Mouse (Mus musculus) testis, postnatal 10 days (tissue): ENCODE measurements around the gene Nudt2.
A peak's percentile ranks its signal among the peaks of the same experiment; 100 is the strongest.

Source experiments
- DNase-seq: peaks from one replicate; pipeline ENCODE4 v3.0.0; 2021; ENCODE audit warnings: low spot score

Gene Nudt2

DNA sequence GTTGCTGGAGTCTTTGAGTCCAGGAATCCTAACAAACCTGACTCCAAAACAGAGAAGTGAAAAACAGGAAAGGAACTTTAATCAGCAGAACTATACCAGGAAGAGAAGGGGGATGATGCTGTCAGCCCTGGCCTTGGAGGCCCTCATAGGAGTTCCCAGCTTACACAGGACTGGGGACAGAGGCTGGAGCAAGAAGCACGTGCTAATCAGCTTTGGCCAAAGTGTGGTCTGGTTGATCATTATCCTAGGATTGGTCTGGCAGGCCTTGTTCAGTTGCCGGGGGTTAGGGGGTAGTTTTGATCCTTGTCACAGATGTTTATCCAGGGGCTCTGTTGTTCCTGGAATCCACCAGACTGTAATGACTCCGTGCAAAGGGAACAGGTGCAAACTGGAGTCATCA is 29.4 kb downstream of the Nudt2 start:
- DNase-seq = no peak

DNA sequence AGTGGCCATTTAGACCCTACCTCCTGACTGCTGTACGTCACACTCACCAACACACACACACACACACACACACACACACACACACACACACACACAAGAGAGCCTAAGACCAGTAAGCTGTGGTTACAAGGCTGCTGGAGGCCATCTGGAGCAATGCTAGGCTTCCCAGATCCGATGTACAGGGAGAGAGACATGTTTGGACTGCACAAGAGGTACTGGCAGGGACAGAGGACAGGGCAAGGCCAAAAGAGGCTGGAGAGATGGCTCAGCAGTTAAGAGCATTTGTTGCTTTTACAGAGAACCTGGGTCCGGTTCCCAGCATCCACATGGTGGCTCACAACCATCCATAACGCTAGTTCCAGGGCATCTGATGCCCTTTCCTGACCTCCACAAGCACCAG is 30.1 kb downstream of the Nudt2 start:
- DNase-seq = no peak

DNA sequence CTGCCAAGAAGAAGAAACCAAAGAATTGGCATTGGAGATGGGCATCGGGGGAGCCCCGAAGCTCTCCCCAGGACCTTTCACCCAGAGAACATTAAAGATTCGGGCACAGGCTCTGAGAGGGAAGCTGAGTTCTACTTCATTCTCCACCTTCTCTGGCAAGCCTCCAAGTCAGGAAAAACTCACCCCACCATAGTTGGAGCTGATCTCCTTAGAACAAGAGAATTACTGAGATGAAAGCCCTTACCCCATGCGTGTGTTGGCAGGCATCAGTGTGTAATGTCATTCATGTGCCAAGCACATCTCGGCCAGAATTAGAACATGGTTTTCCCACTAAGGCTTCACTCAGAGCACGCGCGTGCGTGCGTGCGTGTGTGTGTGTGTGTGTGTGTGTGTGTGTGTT is 30.9 kb downstream of the Nudt2 start:
- DNase-seq = no peak

DNA sequence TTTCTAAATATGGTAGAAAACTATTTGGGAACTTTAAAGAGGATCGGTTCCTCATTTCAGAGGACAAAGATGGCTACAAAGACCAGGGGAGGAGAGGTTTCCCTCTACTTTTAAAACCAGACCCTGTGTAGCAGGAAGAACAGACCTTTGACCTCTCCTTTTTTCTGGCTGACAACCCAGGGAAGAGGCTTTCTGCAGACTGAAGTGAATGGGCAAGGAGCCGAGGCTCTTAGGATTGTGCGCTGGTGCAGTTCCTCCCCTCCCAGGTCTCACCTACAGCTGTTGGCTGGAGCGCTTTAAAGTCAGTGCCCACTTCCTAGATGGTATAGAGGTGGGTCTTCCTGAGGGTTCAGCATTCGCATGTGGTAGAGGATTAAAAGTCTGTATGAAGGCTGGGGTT is 32.1 kb downstream of the Nudt2 start:
- no peak for DNase-seq

DNA sequence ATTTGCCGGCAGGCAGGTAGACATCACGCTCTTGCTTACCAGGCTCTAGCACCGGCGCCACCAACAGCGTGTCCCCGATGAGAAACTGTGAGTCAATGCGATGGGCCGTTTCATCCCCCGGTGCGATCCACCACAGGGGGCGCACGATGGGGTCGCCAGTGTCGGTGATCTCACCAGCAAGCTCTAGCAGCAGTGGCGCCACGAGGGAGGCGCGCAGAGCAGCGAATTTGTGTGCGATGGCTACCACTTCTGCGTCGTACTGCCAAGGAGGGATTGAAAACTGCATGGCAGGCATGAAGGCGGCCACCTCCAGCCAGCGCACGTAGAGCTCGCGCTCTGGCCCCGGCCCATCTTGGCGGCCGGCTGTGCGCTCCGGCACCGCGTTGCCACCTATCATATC is 32.6 kb downstream of the Nudt2 start:
- DNase-seq = peak; percentile 63

DNA sequence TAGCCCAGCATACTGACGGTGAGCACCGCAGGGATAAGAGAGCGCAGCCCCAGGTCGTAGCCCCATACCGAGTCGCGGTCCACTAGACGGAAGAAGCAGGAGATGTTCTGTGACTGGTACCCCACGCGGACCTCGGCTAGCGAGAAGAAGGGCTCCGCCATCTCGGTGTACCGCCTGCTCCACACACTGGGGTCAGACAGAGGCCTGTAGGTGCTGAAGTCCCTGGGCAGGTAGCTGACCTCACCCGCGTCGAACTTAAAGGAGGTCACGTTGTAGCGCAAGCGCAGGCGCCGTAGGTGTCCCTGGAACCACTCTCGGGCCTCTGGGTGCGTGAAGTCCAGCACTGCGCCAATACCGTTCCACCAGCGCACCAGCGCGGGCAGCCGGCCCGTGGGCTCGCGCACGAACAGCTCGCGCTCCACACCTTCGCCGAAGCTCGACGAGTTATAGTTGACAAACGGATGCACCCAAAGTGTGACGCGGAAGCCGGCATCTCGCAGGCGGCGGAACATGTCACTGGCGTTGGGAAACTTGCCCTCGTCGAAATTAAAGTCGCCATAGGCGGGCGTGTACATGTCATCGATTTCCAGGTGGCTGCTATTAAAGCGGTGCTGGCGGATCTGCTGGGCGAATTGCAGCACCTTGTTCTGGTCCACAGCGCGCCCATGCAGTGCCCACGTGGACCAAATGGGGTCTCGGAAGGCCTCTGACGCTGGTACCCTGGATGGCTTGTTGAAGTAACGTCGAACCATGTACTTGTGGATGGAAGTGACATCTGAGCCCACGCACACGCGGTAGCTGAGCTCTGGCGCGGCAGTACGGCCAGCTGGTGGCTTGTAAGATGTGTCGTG is 33.3 kb downstream of the Nudt2 start:
- no peak for DNase-seq

DNA sequence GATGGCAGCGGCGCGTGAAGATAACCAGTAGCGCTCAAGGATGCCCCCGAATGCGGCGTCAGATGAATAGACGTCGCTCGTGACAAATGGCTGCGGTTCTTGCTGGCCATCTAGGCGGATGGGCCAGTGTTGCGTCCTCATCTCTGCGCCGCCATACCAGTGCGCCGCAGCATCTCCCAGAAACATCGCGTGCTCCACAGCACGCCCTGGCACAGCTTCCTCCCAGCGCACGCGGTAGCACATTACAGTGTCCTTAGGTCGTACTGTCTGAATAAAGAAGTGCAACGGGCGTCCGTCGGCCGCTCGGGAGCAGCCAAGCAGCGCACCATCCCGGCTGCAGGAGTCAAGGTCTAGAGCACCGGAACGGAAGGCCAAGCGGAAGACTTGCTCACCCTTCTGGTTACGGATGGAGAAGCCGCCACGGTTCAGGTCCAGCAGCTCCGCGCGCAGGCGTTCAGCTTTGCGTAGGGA is 34.0 kb downstream of the Nudt2 start:
- no peak for DNase-seq

DNA sequence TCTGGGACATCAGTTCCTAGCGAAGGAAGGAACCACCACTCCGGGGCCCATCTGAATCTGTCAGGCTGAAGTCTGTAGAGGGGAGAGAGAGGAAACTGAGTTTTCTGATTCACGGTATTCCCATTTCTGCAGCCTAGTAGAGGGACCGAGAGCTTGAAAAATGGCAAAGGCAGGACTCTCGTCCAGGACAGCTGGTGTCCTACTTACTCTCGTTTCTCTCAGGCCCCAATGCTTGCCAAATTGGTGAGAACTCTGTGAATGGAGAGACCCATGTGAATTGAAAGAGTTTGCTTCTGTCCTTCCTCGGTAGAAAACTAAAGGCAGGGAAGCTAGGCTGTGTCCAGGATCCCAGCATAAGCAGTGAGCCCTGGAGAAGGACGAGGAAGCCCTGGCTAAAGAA is 34.7 kb downstream of the Nudt2 start:
- no peak for DNase-seq

DNA sequence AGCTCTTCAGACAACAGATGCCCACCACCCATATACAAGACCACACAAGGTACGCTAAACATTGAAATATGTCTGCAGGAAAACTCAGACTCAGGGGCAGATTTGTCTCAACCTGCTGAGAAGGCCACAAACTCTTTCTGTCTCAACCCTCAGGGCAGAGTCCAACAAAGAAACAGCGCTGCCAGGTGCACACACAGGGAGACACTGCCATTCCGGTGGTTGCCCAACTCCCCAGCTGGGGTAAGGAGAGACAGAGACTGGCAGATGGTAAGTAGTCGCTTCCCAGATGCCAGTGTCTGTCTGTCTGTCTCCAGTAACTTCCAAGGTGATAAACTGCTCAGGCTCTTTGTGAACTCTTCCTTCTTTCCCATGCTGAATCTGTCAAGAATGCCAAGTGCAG is 35.8 kb downstream of the Nudt2 start:
- no peak for DNase-seq

DNA sequence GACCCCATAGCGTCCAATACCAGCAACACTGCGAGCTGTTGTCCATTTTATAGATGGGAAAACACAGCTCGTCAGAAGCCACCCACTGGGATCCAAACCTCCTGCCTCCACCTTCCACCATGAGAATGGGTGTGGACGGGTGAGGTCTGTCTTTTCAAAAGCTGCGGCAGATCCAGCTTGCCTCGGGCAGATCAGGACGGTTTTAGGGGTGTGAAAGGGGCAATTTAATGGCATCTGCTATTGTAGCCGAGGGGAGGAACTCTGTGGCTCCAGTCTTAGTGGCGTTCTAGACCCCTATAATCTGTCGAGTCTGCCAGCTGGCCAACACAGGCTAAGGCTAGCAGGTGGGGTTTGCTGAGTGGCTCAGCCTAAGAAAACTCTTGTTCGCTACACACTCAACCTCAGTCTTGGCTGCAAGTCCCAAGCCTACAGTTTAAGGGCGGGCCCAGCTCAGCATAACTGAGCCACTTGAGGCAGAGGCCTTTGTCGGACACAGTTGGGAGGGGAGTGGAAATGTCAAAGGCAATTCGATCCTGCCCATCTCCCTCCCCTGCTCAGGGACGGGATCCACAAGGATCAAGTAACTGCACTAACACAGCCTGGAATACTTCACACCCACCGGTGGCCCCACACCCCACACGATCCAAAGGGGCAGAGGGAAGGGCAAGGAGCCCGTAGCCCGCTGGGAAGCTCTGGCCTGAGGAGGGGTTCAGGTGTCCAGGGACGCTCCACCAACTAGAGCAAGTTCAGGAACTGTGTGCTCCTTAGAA is 37.4 kb downstream of the Nudt2 start:
- DNase-seq = no peak

DNA sequence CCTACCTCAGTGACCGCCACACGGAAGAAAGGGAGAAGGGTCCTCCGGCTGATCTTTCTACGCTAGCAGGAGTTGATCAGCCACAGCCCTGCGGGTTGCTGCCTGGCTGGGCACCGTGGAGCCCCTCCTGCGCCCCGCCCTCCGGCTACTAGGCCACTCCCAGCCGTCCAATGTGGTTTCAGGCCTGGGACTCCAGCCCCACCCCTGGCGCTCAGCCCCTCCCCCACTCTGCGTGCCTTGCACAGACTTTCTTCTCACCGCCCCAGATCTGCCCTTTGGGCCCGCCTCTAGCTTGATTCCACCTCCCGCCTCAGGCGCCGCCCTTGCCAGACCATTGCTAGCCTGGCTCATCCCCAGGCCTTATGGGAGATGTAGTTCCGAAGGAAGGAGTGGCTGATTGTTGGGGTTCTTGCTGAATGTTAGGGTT is 38.0 kb downstream of the Nudt2 start, which contains the start of gene AI464131:
Gene AI464131 (minus strand): TSS at position 91 of the 427 bp plus-strand sequence.
- peak; percentile 98 for DNase-seq

DNA sequence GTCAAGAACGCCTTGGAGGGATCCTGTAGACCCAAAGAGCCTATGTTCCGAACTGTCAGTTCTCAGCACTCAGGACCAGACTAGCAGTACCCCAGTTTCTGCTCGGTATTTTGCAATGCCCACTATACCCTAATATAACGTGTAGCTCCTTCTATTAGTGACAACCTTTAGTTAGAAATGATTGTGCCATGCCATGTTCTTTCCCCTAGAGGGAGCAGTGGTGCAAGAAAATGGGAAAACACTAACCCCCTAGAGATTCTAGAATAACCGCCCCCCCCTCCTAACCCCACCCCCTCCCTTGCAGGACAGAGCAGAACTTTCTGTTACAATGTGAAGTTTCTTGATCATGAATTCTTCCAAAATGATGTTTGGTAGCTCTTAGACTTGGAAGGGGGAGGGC is 39.4 kb downstream of the Nudt2 start:
- DNase-seq = no peak

DNA sequence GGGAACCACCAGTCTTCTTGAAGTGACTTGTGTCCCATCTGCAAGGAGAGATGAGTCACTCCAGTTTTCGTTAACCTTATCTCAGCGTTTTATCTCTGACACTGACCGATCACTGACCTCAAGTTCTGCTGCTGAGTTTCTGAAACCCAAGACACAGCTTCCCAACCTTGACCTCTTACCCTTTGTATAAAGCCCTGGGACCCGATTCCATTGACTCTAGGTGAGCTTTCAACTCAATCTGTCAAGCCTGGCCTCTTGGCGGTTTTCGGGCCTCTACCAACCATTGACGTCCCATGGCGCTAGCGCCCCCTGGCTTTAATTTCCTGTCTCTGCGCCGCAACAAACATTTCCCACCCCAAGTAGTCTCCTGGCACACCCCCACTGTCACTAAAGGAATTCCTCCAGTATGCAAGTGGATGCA is 40.2 kb downstream of the Nudt2 start:
- peak; percentile 57 for DNase-seq

DNA sequence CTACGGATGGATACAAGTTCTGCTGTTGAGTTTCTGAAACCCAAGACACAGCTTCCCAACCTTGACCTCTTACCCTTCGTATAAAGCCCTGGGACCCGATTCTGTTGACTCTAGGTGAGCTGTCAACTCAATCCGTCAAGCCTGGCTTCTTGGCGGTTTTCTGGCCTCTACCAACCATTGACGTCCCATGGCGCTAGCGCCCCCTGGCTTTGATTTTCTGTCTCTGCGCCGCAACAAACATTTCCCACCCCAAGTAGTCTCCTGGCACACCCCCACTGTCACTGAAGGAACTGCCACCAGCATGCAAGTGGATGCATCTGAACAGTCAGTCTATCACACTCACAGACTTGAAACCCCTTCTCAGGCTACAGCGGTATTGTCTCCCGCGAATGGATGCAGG is 41.2 kb downstream of the Nudt2 start:
- peak; percentile 75 for DNase-seq

DNA sequence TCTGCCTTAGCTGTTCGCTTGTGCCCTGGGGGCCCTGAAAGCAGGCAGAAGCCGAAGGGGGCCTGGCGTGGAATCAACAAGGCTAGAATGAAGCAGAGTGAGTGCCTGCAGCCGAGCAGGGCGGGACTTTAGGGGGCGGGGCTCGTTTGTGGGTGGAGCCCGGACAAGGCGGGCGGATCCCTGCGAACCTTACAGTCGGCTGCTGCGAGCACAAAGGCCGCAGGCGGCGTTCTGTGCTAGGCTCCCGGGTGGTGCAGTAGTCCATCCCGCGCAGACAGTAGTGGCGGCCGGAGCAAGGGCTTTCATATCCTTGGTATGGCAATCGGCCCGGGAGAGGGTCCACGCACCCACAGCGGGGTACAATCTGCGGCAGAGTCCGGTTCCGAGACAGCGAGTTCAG is 42.0 kb downstream of the Nudt2 start:
- peak; percentile 91 for DNase-seq

DNA sequence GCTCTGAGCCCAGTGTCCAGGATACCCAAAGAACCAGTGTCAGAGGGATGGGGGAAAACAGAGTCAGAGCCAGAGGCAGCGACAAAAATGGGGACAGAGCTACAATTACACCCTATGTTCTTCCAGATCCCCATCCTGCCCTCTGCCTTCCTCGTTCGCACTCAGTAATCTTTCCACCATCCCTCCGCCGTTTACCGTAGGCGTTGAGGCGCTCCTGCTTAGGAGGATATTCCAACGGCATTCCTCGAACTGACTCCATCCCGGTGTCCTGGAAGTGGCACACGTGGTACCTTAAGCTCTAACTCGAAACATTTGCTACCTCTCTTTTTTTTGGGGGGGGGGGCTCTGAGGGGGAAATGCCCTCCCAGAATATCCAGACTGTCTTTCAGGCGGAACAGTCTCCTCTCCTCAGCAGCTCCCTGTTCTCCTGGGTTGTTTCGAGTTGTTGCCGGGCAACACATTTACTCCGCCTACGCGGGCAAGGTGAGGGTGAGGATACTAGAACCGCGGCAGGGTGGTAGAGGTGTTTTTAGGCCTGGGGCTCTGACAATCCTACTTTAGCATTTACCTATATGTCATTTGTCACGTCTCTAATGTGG is 42.5 kb downstream of the Nudt2 start:
- DNase-seq = no peak

DNA sequence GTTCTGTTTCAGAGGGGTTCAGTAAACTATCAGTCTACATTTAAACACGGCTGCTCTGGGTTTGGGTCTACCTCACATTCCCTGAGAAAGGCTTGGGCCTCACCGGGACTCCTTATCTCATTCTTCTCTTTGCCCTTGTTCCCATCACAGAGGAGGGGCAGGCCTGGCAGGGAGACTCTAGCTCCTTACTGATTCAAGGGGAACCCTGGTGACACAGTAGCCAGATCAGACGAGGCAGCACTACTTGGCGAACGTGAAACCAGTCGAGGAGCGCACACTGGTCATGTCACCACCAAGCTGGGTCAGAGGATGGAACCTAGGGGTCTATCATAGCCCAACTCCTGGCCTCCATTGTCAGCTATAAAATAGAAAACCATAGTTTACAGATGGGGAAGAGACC is 43.0 kb downstream of the Nudt2 start:
- DNase-seq = no peak

DNA sequence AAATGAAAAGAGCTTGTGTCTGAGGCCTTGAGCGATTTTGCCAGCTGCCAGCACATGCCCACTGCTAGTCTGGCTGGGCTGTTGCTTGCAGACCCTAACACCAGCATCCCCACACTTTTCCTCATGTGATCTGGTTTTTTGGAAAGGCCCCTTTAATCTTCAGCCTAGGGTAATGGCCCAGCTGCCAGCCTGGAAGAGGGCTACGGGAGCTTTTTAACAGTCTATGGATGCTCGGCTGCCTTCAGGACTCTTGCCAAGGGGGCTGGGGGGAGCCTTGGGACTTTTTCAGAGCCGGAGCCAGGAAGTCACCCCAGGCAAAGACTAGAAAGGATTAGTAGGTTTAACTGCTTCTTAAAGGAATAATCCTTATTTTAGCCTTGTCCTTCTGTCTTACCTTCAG is 48.4 kb downstream of the Nudt2 start:
- DNase-seq = no peak

DNA sequence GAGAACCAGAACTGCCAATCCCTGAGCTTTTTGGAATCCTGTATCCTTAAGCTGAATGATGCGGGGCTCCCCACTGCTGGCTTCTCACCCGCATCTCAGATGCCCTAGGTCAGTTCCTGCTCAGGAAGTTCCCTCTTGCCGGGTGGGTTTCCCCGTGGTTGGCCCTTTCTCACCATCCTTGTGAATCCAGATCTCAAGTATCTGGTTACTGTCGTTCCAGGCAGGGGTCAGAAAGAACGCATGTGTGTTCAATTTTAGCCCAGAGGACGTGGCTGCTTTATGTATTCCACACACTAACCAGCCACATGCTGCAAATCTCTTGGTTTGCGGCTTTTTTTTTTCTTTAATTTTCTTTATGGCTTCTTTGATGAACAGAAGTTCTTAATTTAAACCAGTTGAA is 48.8 kb downstream of the Nudt2 start:
- no peak for DNase-seq

DNA sequence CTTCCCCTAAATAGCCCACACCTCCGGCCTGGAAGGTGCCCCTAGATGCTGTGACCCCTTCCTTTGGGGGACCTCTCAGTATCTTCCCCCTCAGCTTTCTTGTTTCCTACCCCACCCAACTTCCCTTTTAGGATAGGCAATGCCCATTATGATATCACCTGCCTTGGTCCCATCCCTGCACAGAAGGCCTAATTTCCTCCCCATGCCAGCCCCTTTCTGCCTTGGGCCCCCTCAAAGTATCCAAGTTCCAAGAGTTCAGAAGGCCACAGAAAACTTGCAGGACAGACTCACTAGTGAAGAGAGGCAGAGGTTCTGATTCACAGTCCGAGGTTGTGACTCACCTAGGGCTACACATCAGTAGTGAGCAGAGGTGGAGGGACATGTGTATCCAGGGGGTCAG is 52.3 kb downstream of the Nudt2 start, which contains the start of gene 1110017D15Rik:
Gene 1110017D15Rik (minus strand): TSS at position 101 of the 400 bp plus-strand sequence.
- DNase-seq = no peak

DNA sequence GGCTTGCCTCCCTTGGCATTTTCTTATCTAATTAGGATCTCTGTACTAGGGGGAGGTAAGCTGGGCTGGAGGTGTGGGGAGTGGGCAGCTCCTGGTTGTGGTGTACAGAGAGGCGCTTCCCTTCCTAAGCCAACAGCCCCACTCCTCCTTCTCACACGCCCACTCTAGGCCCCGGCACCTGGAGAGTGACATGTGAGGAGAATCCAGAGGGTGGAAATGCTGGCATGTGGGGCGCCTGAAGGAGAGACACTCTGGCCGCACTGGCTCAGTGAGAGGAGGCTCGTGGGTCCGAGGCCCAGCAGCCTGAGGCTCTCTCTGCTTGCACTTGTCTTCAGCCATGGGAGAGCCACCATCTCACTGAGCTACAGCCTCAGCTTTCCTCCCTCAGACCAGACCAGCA is 53.4 kb downstream of the Nudt2 start:
- no peak for DNase-seq

DNA sequence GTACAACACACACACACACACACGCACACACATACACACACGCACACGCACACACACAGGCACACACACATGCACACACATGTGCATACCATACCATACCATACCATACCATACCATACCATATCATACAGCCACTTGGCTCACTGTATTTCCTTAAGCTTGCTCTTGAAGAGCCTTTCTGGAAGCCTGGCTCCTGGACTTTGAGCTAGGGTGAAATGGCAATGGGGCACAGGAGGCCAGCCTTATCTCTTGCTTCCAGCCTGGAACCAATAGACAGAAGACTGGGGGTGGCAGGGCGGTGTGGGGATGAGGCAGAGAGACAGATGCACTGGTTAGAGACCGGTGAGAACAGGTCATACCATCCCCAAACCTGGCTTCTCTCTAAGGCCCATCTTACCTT is 54.2 kb downstream of the Nudt2 start:
- no peak for DNase-seq

DNA sequence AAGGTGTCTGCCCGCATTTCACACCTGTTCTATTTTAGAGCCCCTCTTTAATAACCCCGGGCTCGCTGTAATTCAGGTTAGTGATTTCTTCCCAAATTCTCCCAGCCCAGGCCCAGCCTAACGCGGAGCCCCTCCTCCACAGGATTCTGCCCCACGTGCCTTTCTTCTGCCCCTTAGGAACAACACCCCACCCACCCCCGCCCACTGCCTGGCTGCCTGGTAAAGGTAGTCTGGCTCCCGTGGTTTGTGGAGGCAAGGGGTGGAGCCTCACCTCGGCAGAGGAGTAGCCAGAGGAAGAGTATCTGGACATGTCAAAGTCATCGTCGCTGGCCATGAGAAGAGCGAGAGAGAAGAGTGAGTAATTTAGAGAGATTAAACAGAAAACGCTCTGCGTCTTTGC is 55.7 kb downstream of the Nudt2 start:
- DNase-seq = no peak
